Mouse (Mus musculus): ENCODE measurements around the gene Musk.

The Musk gene

GRCm38 (mm10) chr4:58415537-58415936 lies 129.8 kb downstream of the Musk start:
- CTCF ChIA-PET, result no interaction called here

- CTCF ChIA-PET, result no interaction called here
Observed at GRCm38 (mm10) chr4:58417319-58417718, 131.6 kb downstream of the Musk start.

- CTCF ChIA-PET, result no interaction called here
Observed at GRCm38 (mm10) chr4:58419225-58419624, 133.5 kb downstream of the Musk start.

- CTCF ChIA-PET, result no interaction called here
Observed at GRCm38 (mm10) chr4:58423276-58423930, 137.6 kb downstream of the Musk start.

Measured in spleen, embryonic (tissue).